Mouse (Mus musculus) G1E (cell line): ENCODE measurements around the gene Col13a1.

Experiments used
- CTCF ChIP-seq: IDR thresholded peaks from 2 replicates; pipeline ENCODE4 v1.5.1; 2012; ENCODE audit warnings: low read depth, low read length, inconsistent platforms, mixed read lengths
- GATA1 ChIP-seq: IDR thresholded peaks from 2 replicates; pipeline ENCODE4 v1.6.1; 2012; ENCODE audit warnings: borderline replicate concordance, low read length, inconsistent platforms, mixed read lengths
- GATA2 ChIP-seq: IDR thresholded peaks from 2 replicates; pipeline ENCODE4 v1.6.1; 2012; ENCODE audit warnings: low read depth, low read length, inconsistent platforms, borderline replicate concordance
- POLR2AphosphoS5 ChIP-seq: IDR thresholded peaks from 2 replicates; pipeline ENCODE4 v1.6.1; 2012; ENCODE audit warnings: low read depth, low read length, inconsistent platforms; ENCODE audit not compliant: insufficient replicate concordance
- TAL1 ChIP-seq: conservative IDR thresholded peaks from 2 replicates; pipeline ENCODE4 v1.6.1; 2012; ENCODE audit warnings: low read depth, low read length, inconsistent platforms, mixed read lengths

DNA sequence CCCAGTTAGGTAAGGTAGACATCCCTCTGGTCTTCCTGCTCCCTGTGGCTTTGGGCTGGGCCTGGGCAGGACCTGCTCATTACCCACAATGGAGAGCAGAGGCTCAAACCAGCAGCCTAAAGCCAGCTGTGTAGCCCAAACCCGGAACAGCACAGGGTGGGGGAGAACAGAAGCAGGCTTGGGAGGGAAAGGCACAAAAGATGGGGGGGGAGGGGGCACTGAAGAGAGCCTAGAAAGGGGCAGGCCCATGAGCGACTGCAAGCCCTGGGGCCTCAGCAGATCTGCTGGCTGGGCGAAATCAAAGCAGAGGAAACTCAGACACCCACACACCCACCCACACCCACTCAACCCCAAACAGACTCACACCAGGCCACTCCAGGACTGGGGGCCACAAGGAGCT lies 11.7 kb downstream of the Col13a1 start:
- no peak for TF ChIP-seq CTCF
- TF ChIP-seq GATA1, result no peak
- no peak for TF ChIP-seq POLR2AphosphoS5
- no peak for TF ChIP-seq TAL1
- TF ChIP-seq GATA2, result no peak
